Mouse (Mus musculus): ENCODE data around the gene Met.

DNA sequence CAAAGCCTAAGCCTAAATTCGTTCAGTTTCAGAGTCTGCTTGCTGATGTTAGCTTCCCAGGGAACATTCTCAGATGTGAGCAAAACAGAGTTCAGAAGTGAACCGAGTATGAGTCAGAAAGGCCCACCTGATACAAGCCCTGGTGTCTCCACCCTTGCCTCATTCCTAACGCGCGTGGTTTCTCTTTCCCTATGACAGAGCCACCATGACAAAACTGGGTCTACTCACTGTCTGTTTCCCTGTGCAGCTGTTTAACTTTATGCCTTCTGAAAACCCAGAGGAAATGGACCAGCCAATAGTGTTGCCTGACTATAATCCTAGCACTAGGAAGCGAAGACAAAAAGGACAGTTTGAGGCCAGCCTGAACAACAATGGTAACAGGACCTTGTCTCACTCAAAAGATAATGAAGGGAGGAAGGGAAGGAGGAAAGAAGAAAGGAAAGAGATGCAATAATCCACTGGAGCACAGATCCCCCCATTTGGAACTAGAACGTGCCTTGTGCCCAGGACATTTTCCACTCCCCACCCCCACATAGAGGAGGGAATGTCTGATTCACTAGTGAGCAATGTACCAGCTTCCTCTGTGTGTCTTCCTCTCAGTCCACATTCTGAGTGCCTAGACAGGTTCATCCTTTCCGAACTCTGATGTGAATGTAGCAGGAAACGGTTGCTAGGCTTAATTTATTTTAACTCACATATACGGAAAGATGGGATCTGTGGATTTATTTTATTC, 15.4 kb downstream of the Met start:
- TF ChIP-seq MYOG (IDR thresholded peaks at IDR 0.05; ENCODE audit: control insufficient read depth, extremely low read depth, insufficient read length) (no peak), CTCF (IDR thresholded peaks at IDR 0.05; ENCODE audit: control insufficient read depth, insufficient read depth, insufficient read length) (no peak), MAX (IDR thresholded peaks at IDR 0.05) (no peak), USF1 (IDR thresholded peaks at IDR 0.05; ENCODE audit: low read depth) (no peak), MYOD1 (IDR thresholded peaks at IDR 0.05; ENCODE audit: control insufficient read depth, insufficient read length, low read depth) (peak; percentile 41)
